Mouse (Mus musculus): ENCODE measurements around the gene Vtn.

Vtn gene

GRCm38 (mm10) chr11:78499004-78499403 is at the start of gene Vtn:
Gene Vtn, plus strand, starts transcription at chr11:78499091.
- DNase-seq (ENCODE audit: low spot score in 2 of 2): peak; percentile 59 to 66

- no peak for DNase-seq (ENCODE audit: low spot score in 2 of 2)
Measured at GRCm38 (mm10) chr11:78450337-78450736, 48.6 kb upstream of the Vtn start.

- peak in 1 of 2 experiments; percentile 21 for DNase-seq (ENCODE audit: low spot score in 2 of 2)
Measured at GRCm38 (mm10) chr11:78453675-78454074, 45.2 kb upstream of the Vtn start.

- DNase-seq (ENCODE audit: low spot score in 2 of 2): no peak
Measured at GRCm38 (mm10) chr11:78454276-78454675, 44.6 kb upstream of the Vtn start.

- peak in 1 of 2 experiments; percentile 13 for DNase-seq (ENCODE audit: low spot score in 2 of 2)
Measured at GRCm38 (mm10) chr11:78455308-78455707, 43.6 kb upstream of the Vtn start.

- DNase-seq (ENCODE audit: low spot score in 2 of 2): no peak
Measured at GRCm38 (mm10) chr11:78458740-78459139, 40.2 kb upstream of the Vtn start.

GRCm38 (mm10) chr11:78461894-78462293 is 37.0 kb upstream of the Vtn start:
- no peak for DNase-seq (ENCODE audit: low spot score in 2 of 2)

GRCm38 (mm10) chr11:78462669-78463068 is 36.2 kb upstream of the Vtn start:
- no peak for DNase-seq (ENCODE audit: low spot score in 2 of 2)

GRCm38 (mm10) chr11:78463286-78464036 is 35.4 kb upstream of the Vtn start:
- no peak for DNase-seq (ENCODE audit: low spot score in 2 of 2)

GRCm38 (mm10) chr11:78465116-78465515 is 33.8 kb upstream of the Vtn start:
- no peak for DNase-seq (ENCODE audit: low spot score in 2 of 2)

- peak; percentile 78 to 81 for DNase-seq (ENCODE audit: low spot score in 2 of 2)
Measured at GRCm38 (mm10) chr11:78465568-78466180, 33.2 kb upstream of the Vtn start, which contains the start of gene Slc46a1. Gene Slc46a1, plus strand, starts transcription at chr11:78465697.

GRCm38 (mm10) chr11:78466242-78466912 is 32.5 kb upstream of the Vtn start:
- no peak for DNase-seq (ENCODE audit: low spot score in 2 of 2)

- DNase-seq (ENCODE audit: low spot score in 2 of 2): no peak
Measured at GRCm38 (mm10) chr11:78467515-78467914, 31.4 kb upstream of the Vtn start.

GRCm38 (mm10) chr11:78467932-78468331 is 31.0 kb upstream of the Vtn start:
- DNase-seq (ENCODE audit: low spot score in 2 of 2): no peak

- DNase-seq (ENCODE audit: low spot score in 2 of 2): no peak
Measured at GRCm38 (mm10) chr11:78471326-78472103, 27.4 kb upstream of the Vtn start.

GRCm38 (mm10) chr11:78475289-78475688 is 23.6 kb upstream of the Vtn start:
- no peak for DNase-seq (ENCODE audit: low spot score in 2 of 2)

GRCm38 (mm10) chr11:78483639-78484038 is 15.3 kb upstream of the Vtn start:
- DNase-seq (ENCODE audit: low spot score in 2 of 2): no peak

GRCm38 (mm10) chr11:78488168-78488567 is 10.7 kb upstream of the Vtn start:
- DNase-seq (ENCODE audit: low spot score in 2 of 2): peak; percentile 44 to 62

- DNase-seq (ENCODE audit: low spot score in 2 of 2): no peak
Measured at GRCm38 (mm10) chr11:78490781-78491241, 8.1 kb upstream of the Vtn start.

- no peak for DNase-seq (ENCODE audit: low spot score in 2 of 2)
Measured at GRCm38 (mm10) chr11:78495904-78496303, 3.0 kb upstream of the Vtn start.

- DNase-seq (ENCODE audit: low spot score in 2 of 2): no peak
Measured at GRCm38 (mm10) chr11:78497071-78497541, 1.8 kb upstream of the Vtn start.

All from heart, adult 9 months (tissue).